Mouse (Mus musculus) heart, embryonic 10.5 days (tissue): Measurements from ENCODE around the gene Dip2b. TPM values are rescaled to one million over a fixed set of nuclear protein-coding genes. Genes with fewer than 3 reads are reported as not detected.
A peak's percentile ranks its signal among the peaks of the same experiment; 100 is the strongest.

Experiments used
- DNase-seq: peaks from one replicate; pipeline ENCODE4 v3.0.0-alpha.2; 2017; ENCODE audit warnings: low spot score
- H3K27ac ChIP-seq: fragments of 300-500 bp; sonication (generic); 2 replicates; pipeline ENCODE4 v1.5.1; 2016; ENCODE audit warnings: mild to moderate bottlenecking
- H3K27me3 ChIP-seq: fragments of 300-500 bp; sonication (generic); 2 replicates; pipeline ENCODE4 v1.6.1; 2016; ENCODE audit warnings: mild to moderate bottlenecking; ENCODE audit not compliant: poor library complexity, insufficient read depth, severe bottlenecking
- H3K36me3 ChIP-seq: fragments of 300-500 bp; sonication (generic); 2 replicates; pipeline ENCODE4 v1.6.1; 2016; ENCODE audit warnings: mild to moderate bottlenecking, moderate library complexity
- H3K4me1 ChIP-seq: fragments of 300-500 bp; sonication (generic); 2 replicates; pipeline ENCODE4 v1.6.1; 2016; ENCODE audit warnings: mild to moderate bottlenecking
- H3K4me3 ChIP-seq: fragments of 300-500 bp; sonication (generic); 2 replicates; pipeline ENCODE4 v1.5.1; 2016; ENCODE audit warnings: mild to moderate bottlenecking, moderate library complexity
- H3K9me3 ChIP-seq: fragments of 300-500 bp; sonication (generic); 2 replicates; pipeline ENCODE4 v1.6.1; 2016; ENCODE audit warnings: mild to moderate bottlenecking, moderate library complexity
- WGBS: fragments of 180-500 bp; shearing (Covaris S2); methylation state at CpG from one replicate; pipeline ENCODE4 v1.1.7; 2016; 5-methylcytosine and 5-hydroxymethylcytosine counted together
- polyA plus RNA-seq: library from polyadenylated mRNA; unstranded; fragments of >200 nt; fragmentation: Nextera tagmentation; extraction: Ambion mirVana; gene quantifications from 2 replicates; pipeline ENCODE4 v1.2.1, GENCODE M21; 2016

The Dip2b gene
- polyA plus RNA-seq, 1 experiment from 2014 or later = 12.2 TPM

- no peaks in the 10 kb centered on the region for H3K27me3 ChIP-seq
- H3K4me3 ChIP-seq = no peak overlapping the region
- H3K4me1 ChIP-seq = peaks cover 44% of the 10 kb centered on the region
- 57% methylated on average over 4 of the region's 4 CpGs for WGBS
- peak overlapping the region; percentile 78 for H3K27ac ChIP-seq
- H3K36me3 ChIP-seq = peaks cover 77% of the 10 kb centered on the region
- no peaks in the 10 kb centered on the region for H3K9me3 ChIP-seq
- no peak for DNase-seq
Observed at GRCm38 (mm10) chr15:100202431-100203015, 164.1 kb downstream of the Dip2b start.

GRCm38 (mm10) chr15:100204574-100204973 lies 166.1 kb downstream of the Dip2b start:
- H3K4me3 ChIP-seq = no peak overlapping the region
- H3K4me1 ChIP-seq = peaks cover 32% of the 10 kb centered on the region
- 0 out of 2 replicates have a peak overlapping the region, but pooled peaks have one; percentile 31 for H3K27ac ChIP-seq
- no peak for DNase-seq
- H3K36me3 ChIP-seq = peaks cover 79% of the 10 kb centered on the region
- WGBS = 91% methylated on average over 1 of the region's 1 CpGs
- H3K9me3 ChIP-seq = no peaks in the 10 kb centered on the region
- H3K27me3 ChIP-seq = no peaks in the 10 kb centered on the region

- Histone ChIP-seq H3K9me3 (no peaks in the 10 kb centered on the region), H3K27me3 (no peaks in the 10 kb centered on the region), H3K4me3 (no peak overlapping the region), H3K27ac (no peak overlapping the region), H3K4me1 (0 out of 2 replicates have a peak, but pooled peaks cover under 1% of the 10 kb centered on the region), H3K36me3 (peaks cover 91% of the 10 kb centered on the region)
- no peak for DNase-seq
- 89% methylated on average over 3 of the region's 3 CpGs for WGBS
Observed at GRCm38 (mm10) chr15:100210013-100210412, 171.5 kb downstream of the Dip2b start.

GRCm38 (mm10) chr15:100213339-100213738 lies 174.9 kb downstream of the Dip2b start:
- Histone ChIP-seq H3K4me1 (no peaks in the 10 kb centered on the region), H3K36me3 (peaks cover 77% of the 10 kb centered on the region), H3K27me3 (no peaks in the 10 kb centered on the region), H3K4me3 (no peak overlapping the region), H3K9me3 (no peaks in the 10 kb centered on the region), H3K27ac (no peak overlapping the region)
- 90% methylated on average over 2 of the region's 2 CpGs for WGBS
- DNase-seq = no peak

GRCm38 (mm10) chr15:100215092-100215491 lies 176.6 kb downstream of the Dip2b start:
- Histone ChIP-seq H3K27ac (no peak overlapping the region), H3K4me1 (0 out of 2 replicates have a peak, but pooled peaks cover 3% of the 10 kb centered on the region), H3K36me3 (peaks cover 61% of the 10 kb centered on the region), H3K4me3 (no peak overlapping the region), H3K27me3 (no peaks in the 10 kb centered on the region), H3K9me3 (no peaks in the 10 kb centered on the region)
- no peak for DNase-seq
- 86% methylated on average over 11 of the region's 11 CpGs for WGBS

GRCm38 (mm10) chr15:100216173-100216572 lies 177.7 kb downstream of the Dip2b start:
- Histone ChIP-seq H3K27me3 (no peaks in the 10 kb centered on the region), H3K9me3 (no peaks in the 10 kb centered on the region), H3K27ac (no peak overlapping the region), H3K4me1 (0 out of 2 replicates have a peak, but pooled peaks cover 3% of the 10 kb centered on the region), H3K36me3 (peaks cover 50% of the 10 kb centered on the region), H3K4me3 (no peak overlapping the region)
- 90% methylated on average over 9 of the region's 9 CpGs for WGBS
- DNase-seq = no peak

GRCm38 (mm10) chr15:100218018-100218417 lies 179.6 kb downstream of the Dip2b start:
- 0 out of 2 replicates have a peak, but pooled peaks cover 3% of the 10 kb centered on the region for H3K4me1 ChIP-seq
- H3K9me3 ChIP-seq = peaks cover 1% of the 10 kb centered on the region
- no peak for DNase-seq
- no peak overlapping the region for H3K27ac ChIP-seq
- WGBS = 89% methylated on average over 3 of the region's 3 CpGs
- H3K4me3 ChIP-seq = no peak overlapping the region
- H3K36me3 ChIP-seq = peaks cover 46% of the 10 kb centered on the region
- H3K27me3 ChIP-seq = no peaks in the 10 kb centered on the region

GRCm38 (mm10) chr15:100219396-100219795 lies 180.9 kb downstream of the Dip2b start:
- no peaks in the 10 kb centered on the region for H3K27me3 ChIP-seq
- peaks cover 43% of the 10 kb centered on the region for H3K36me3 ChIP-seq
- 0 out of 2 replicates have a peak, but pooled peaks cover 3% of the 10 kb centered on the region for H3K4me1 ChIP-seq
- H3K9me3 ChIP-seq = peaks cover 9% of the 10 kb centered on the region
- no peak overlapping the region for H3K27ac ChIP-seq
- WGBS = 46% methylated on average over 1 of the region's 1 CpGs
- DNase-seq = no peak
- H3K4me3 ChIP-seq = no peak overlapping the region

- H3K27ac ChIP-seq = no peak overlapping the region
- peaks cover 9% of the 10 kb centered on the region for H3K9me3 ChIP-seq
- no peak overlapping the region for H3K4me3 ChIP-seq
- peaks cover 28% of the 10 kb centered on the region for H3K36me3 ChIP-seq
- WGBS = 88% methylated on average over 7 of the region's 7 CpGs
- DNase-seq = no peak
- H3K4me1 ChIP-seq = peaks cover 6% of the 10 kb centered on the region; the same call in 1 of the 2 replicates
- no peaks in the 10 kb centered on the region for H3K27me3 ChIP-seq
Observed at GRCm38 (mm10) chr15:100220916-100221315, 182.5 kb downstream of the Dip2b start.

- H3K27me3 ChIP-seq = no peaks in the 10 kb centered on the region
- H3K36me3 ChIP-seq = peaks cover 23% of the 10 kb centered on the region; the same call in 1 of the 2 replicates
- H3K9me3 ChIP-seq = peaks cover 9% of the 10 kb centered on the region
- H3K4me1 ChIP-seq = peaks cover 26% of the 10 kb centered on the region
- H3K27ac ChIP-seq = no peak overlapping the region
- DNase-seq = no peak
- no peak overlapping the region for H3K4me3 ChIP-seq
- WGBS = 93% methylated on average over 4 of the region's 4 CpGs
Observed at GRCm38 (mm10) chr15:100225381-100225780, 186.9 kb downstream of the Dip2b start.

- H3K27me3 ChIP-seq = no peaks in the 10 kb centered on the region
- WGBS = 82% methylated on average over 1 of the region's 1 CpGs
- DNase-seq = no peak
- peak overlapping the region; percentile 100; the same call in 1 of the 2 replicates for H3K27ac ChIP-seq
- H3K4me1 ChIP-seq = peaks cover 28% of the 10 kb centered on the region
- peaks cover 23% of the 10 kb centered on the region; the same call in 1 of the 2 replicates for H3K36me3 ChIP-seq
- no peak overlapping the region for H3K4me3 ChIP-seq
- H3K9me3 ChIP-seq = peaks cover 9% of the 10 kb centered on the region
Observed at GRCm38 (mm10) chr15:100225891-100226290, 187.4 kb downstream of the Dip2b start.

- WGBS = 2% methylated on average over 17 of the region's 17 CpGs
- no peaks in the 10 kb centered on the region for H3K27me3 ChIP-seq
- peaks cover 9% of the 10 kb centered on the region for H3K9me3 ChIP-seq
- peak overlapping the region; percentile 79 for H3K4me3 ChIP-seq
- H3K4me1 ChIP-seq = peaks cover 28% of the 10 kb centered on the region
- H3K36me3 ChIP-seq = peaks cover 18% of the 10 kb centered on the region; the same call in 1 of the 2 replicates
- H3K27ac ChIP-seq = peak overlapping the region; percentile 100
- DNase-seq = peak; percentile 93
Observed at GRCm38 (mm10) chr15:100227031-100227662, 188.7 kb downstream of the Dip2b start.
